Mouse (Mus musculus) spleen, adult 2 months (tissue): ENCODE results near the gene Olfr543. TPM values are rescaled to one million over a fixed set of nuclear protein-coding genes. Genes with fewer than 3 reads are reported as not detected.

Experiments used
- DNase-seq, 2 experiments: peaks; one replicate each; pipeline versions ENCODE4 v3.0.0 to v3.0.0-alpha.2; 2012 to 2021; ENCODE audit warnings: low spot score in 2 of 2, low read depth in 1 of 2
- H3K27ac ChIP-seq: fragments of 200-500 bp; 2 replicates; pipeline ENCODE4 v1.5.1; 2012; ENCODE audit warnings: low read length, inconsistent platforms; ENCODE audit not compliant: insufficient read depth
- H3K27me3 ChIP-seq: fragments of 200-500 bp; 2 replicates; pipeline ENCODE4 v1.6.1; 2012; ENCODE audit warnings: mild to moderate bottlenecking, moderate library complexity, low read length, inconsistent platforms; ENCODE audit not compliant: control insufficient read depth, insufficient read depth
- H3K36me3 ChIP-seq: fragments of 200-500 bp; 2 replicates; pipeline ENCODE4 v1.6.1; 2012; ENCODE audit warnings: mild to moderate bottlenecking, low read length, inconsistent platforms; ENCODE audit not compliant: control insufficient read depth, insufficient read depth
- H3K4me1 ChIP-seq: fragments of 200-500 bp; 2 replicates; pipeline ENCODE4 v1.6.1; 2011; ENCODE audit warnings: inconsistent platforms; ENCODE audit not compliant: control insufficient read depth, insufficient read depth, insufficient read length
- H3K4me3 ChIP-seq: fragments of 200-500 bp; 2 replicates; pipeline ENCODE4 v1.5.1; 2011; ENCODE audit warnings: mild to moderate bottlenecking, inconsistent platforms; ENCODE audit not compliant: insufficient read depth, insufficient read length; ENCODE audit errors: extremely low read depth
- CTCF ChIP-seq: fragments of 200-500 bp; IDR thresholded peaks from 2 replicates; pipeline ENCODE4 v1.5.1; 2011; ENCODE audit warnings: mild to moderate bottlenecking, inconsistent platforms; ENCODE audit not compliant: insufficient read depth, insufficient read length, insufficient replicate concordance; ENCODE audit errors: extremely low read depth
- POLR2A ChIP-seq: fragments of 200-500 bp; IDR thresholded peaks from 2 replicates; pipeline ENCODE4 v1.6.1; 2011; ENCODE audit warnings: low read depth, low read length, inconsistent platforms
- WGBS: fragments of 180-500 bp; shearing (Covaris S2); methylation state at CpG from one replicate; pipeline ENCODE4 v1.1.7; 2018; 5-methylcytosine and 5-hydroxymethylcytosine counted together
- polyA plus RNA-seq: library from polyadenylated mRNA; depleted of rRNA; stranded (reverse); fragments of >200 nt; gene quantifications from 2 replicates; pipeline ENCODE4 v1.2.3, GENCODE M21; 2012; rRNA removed

The Olfr543 gene
- not detected in 2 replicates for polyA plus RNA-seq

- Histone ChIP-seq H3K36me3 (no peaks in the 10 kb centered on the region), H3K27ac (no peak within 1 kb of the TSS), H3K4me1 (no peaks in the 10 kb centered on the region), H3K27me3 (no peaks in the 10 kb centered on the region), H3K4me3 (no peak within 1 kb of the TSS)
- WGBS, result 94% methylated on average over 4 of the region's 4 CpGs
- TF ChIP-seq CTCF (no peak), POLR2A (no peak)
- no peak for DNase-seq
Measured at GRCm38 (mm10) chr7:102481579-102481978, at the start of gene Olfr543. Gene Olfr543, minus strand, starts transcription at chr7:102481679.

DNA sequence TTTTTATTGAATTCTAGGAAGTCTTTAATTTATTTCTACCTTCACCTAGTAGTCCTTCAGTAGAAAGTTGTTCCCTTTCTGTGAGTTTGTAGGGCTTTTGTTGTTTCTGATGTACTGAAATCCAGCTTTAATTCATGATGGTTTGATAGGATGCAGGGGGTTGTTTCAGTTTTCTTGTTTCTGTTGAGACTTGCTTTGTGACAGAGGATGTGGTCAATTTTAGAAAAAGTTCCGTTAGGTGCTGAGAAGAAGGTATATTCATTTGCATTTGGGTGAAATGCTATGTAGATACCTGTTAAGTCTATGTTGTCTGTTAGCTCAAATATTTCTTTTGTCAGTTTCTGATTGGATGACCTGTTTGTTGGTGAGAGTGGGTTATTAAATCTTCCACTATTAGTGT, 47.6 kb upstream of the Olfr543 start:
- Histone ChIP-seq H3K27me3 (no peaks in the 10 kb centered on the region), H3K4me3 (no peak overlapping the region), H3K27ac (no peak overlapping the region), H3K4me1 (no peaks in the 10 kb centered on the region), H3K36me3 (no peaks in the 10 kb centered on the region)
- no peak for DNase-seq
- TF ChIP-seq POLR2A (no peak), CTCF (no peak)
- 47% methylated on average over 1 of the region's 1 CpGs for WGBS

- H3K4me1 ChIP-seq, result peaks cover 4% of the 10 kb centered on the region
- H3K36me3 ChIP-seq, result no peaks in the 10 kb centered on the region
- no peak overlapping the region for H3K27ac ChIP-seq
- TF ChIP-seq CTCF, result no peak
- no peak for TF ChIP-seq POLR2A
- WGBS, result 85% methylated on average over 2 of the region's 2 CpGs
- H3K4me3 ChIP-seq, result no peak overlapping the region
- DNase-seq, result no peak
- H3K27me3 ChIP-seq, result 0 out of 2 replicates have a peak, but pooled peaks cover 3% of the 10 kb centered on the region
Measured at GRCm38 (mm10) chr7:102517051-102517335, 35.5 kb upstream of the Olfr543 start.

DNA sequence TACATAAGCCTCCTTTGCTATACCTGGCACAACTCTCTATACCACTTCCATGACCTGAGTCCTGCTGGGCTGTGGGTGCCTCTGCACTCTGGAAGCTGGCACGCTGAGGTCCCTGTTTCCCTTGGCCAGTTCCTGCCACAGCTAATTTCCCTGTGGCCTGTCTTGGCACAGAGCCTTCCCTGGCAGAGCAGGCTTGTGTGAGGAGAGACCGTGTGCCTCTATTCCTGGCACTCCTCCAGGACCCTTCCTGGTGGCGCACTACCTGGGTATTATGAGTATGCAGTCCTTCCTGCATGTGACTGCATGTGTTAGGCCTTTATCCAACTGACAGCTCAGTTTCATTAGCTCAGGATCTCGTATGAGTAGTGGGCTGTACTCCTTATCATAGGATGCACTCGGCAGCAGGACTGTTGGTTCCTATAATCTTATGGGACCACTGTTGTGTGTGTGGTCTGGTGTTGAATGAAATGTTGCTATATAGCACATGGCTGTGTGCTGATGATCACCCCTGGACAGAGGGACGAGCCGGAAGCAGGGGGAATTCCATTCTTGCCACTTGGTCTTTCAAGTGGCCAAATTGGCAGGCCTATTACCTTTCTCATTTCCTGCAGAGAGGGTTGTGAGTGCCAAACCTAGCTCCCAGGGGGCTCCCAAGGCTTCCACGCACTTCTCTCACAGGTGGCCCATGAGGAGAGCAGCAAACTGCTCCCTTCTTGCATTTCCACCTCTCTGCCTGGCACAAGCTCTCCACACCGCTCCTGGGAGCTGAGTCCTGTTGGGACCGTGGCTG, 35.0 kb upstream of the Olfr543 start:
- H3K36me3 ChIP-seq, result no peaks in the 10 kb centered on the region
- WGBS, result 66% methylated on average over 10 of the region's 10 CpGs
- no peak for TF ChIP-seq CTCF
- no peak for TF ChIP-seq POLR2A

GRCm38 (mm10) chr7:102514144-102514543, 32.7 kb upstream of the Olfr543 start:
- no peak overlapping the region for H3K27ac ChIP-seq
- no peaks in the 10 kb centered on the region for H3K36me3 ChIP-seq
- no peak for TF ChIP-seq CTCF
- TF ChIP-seq POLR2A, result no peak
- H3K4me3 ChIP-seq, result no peak overlapping the region
- WGBS, result 17% methylated on average over 4 of the region's 4 CpGs
- no peak for DNase-seq
- H3K27me3 ChIP-seq, result 0 out of 2 replicates have a peak, but pooled peaks cover 3% of the 10 kb centered on the region
- H3K4me1 ChIP-seq, result peaks cover 4% of the 10 kb centered on the region

More for the DNA sequence above, 35.0 kb upstream of the Olfr543 start:
- no peak for DNase-seq
- H3K27me3 ChIP-seq, result 0 out of 2 replicates have a peak, but pooled peaks cover 3% of the 10 kb centered on the region
- H3K4me3 ChIP-seq, result no peak overlapping the region
- peaks cover 4% of the 10 kb centered on the region for H3K4me1 ChIP-seq
- H3K27ac ChIP-seq, result no peak overlapping the region

- DNase-seq, result peak; percentile 31 to 83
- H3K4me3 ChIP-seq, result peak overlapping the region; percentile 45; the same call in 1 of the 2 replicates
- TF ChIP-seq POLR2A (no peak), CTCF (peak; percentile 90)
- 2% methylated on average over 54 of the region's 54 CpGs for WGBS
- no peak overlapping the region for H3K27ac ChIP-seq
- no peaks in the 10 kb centered on the region for H3K36me3 ChIP-seq
- 0 out of 2 replicates have a peak, but pooled peaks cover 3% of the 10 kb centered on the region for H3K27me3 ChIP-seq
- H3K4me1 ChIP-seq, result peaks cover 4% of the 10 kb centered on the region
Measured at GRCm38 (mm10) chr7:102512814-102513435, 31.4 kb upstream of the Olfr543 start.

GRCm38 (mm10) chr7:102511927-102512326, 30.4 kb upstream of the Olfr543 start:
- H3K4me3 ChIP-seq, result no peak overlapping the region
- H3K4me1 ChIP-seq, result peaks cover 4% of the 10 kb centered on the region
- WGBS, result 56% methylated on average over 10 of the region's 10 CpGs
- H3K27me3 ChIP-seq, result 0 out of 2 replicates have a peak, but pooled peaks cover 3% of the 10 kb centered on the region
- DNase-seq, result no peak
- no peak for TF ChIP-seq CTCF
- no peaks in the 10 kb centered on the region for H3K36me3 ChIP-seq
- H3K27ac ChIP-seq, result no peak overlapping the region
